Mouse (Mus musculus) urinary bladder, postnatal 4 days (tissue): Measurements from ENCODE around the gene Angptl8.

Experiments used
- DNase-seq, 2 experiments: peaks; one replicate each; pipeline ENCODE4 v3.0.0; 2021 to 2022; ENCODE audit warnings: low spot score in 2 of 2

Angptl8 gene

DNA sequence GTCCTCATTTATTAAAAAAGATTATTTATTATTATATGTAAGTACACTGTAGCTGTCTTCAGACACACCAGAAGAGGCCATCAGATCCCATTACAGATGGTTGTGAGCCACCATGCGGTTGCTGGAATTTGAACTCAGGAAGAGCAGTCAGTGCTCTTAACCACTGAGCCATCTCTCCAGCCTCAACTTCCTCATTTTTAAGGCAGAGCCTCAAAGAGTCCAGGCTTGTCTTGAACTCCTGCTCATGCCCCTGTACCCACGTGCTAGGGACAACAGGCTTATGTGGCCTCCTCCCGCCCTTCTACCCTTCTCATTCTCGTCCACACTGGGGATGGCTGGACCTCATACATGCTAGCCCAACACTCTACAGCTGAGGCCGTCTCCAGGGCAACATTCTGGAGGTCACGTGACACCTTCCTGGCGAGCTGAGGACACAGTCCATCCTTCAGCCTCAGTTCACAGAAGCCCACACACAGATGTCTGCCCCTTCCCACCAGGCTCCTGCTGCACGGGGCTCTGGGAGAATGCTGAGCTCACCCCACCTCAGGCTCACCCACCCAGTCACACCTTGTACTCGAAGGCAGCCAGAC, 18.5 kb upstream of the Angptl8 start:
- no peak for DNase-seq

DNA sequence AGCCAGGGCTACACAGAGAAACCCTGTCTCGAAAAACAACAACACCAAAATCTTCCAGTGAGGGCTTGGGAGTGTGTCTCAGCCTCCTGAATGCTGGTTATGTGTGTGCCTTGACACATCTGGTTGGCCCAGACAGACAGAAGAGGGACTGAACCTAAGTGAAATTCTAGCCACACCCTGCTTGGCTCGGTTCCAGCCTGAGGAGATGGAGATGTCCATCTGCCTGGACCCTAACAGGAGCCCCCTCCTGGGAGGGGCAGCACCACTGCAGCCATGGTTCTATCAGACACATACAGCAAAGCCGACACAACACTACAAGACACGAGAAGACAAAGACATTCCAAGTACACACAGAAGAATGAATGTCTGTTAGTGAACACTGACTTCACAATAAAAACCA, 17.2 kb upstream of the Angptl8 start:
- no peak for DNase-seq

DNA sequence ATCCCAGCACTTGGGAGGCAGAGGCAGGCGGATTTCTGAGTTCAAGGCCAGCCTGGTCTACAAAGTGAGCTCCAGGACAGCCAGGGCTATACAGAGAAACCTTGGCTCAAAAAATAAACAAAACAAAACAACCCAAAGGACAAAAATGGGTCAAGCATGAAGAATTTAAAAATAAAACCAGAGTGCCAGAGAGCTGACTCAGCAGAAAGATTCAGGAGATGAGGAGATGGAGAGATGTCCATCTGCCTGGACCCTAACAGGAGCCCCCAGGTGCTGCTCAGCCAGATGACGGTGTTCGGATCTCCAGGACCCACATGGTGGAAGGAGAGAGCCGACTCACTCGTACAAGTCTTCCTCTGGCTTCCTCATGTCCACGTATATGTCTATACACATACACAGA, 16.7 kb upstream of the Angptl8 start:
- DNase-seq = no peak

DNA sequence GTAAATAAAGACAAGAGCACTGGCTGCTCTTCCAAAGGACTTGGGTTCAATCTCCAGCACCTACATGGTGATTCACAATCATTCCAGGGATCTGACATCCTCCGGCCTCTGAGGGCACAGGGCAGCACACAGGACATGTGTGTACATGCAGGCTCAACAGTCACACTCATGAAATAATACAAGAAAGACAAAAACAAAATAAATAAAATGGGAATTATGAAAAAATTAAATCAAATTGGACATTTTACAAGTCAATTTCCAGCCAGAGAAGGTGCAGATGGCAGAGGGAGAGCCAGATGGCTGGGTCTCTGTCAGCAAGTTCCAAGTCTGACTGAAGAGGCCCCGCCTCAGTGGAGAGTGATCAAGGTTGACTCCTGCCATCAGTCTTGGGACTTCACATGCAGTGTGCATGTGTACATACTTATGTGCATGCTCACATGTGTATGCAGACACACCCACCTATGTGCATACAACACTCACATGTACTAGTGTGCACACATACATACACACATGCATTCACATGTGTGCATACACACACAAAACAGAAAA, 16.1 kb upstream of the Angptl8 start:
- no peak for DNase-seq

DNA sequence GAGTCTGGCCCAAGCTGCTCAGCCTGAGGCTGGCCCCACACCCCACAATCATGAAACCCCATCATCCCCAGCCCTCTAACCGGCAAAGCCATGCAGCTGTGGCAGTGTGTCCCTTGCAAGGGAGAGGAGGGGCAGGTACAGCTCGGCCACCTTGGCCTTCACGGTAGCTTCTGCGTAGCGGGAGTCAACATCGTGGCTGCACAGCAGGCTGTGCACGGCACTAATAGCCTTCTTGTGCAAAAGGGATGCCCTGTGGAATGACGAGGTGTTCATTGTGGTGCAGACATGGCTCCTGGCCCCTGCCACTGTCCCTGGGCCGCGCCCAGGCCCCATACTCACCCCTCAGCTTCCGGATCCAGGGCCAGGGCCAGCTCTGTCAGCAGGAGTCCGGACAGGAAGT, 15.1 kb upstream of the Angptl8 start:
- no peak for DNase-seq

DNA sequence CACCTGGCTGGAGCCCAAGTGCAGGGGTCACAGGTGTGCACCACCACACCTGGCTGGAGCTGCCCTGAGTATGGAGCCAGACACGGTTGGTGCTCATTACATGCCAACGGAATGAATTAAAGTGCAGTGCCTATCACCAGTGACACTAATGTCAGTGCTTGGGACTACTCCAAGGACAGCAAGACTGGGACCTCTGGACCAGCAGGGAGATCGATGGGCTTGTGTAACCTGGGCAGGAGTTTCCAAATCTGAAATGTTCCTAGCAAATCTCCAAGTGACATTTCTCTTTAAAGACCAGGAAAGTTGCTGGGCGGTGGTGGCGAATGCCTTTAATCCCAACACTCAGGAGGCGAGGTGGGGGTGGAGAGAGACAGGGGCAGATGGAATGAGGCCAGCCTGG, 12.6 kb upstream of the Angptl8 start:
- DNase-seq = no peak

DNA sequence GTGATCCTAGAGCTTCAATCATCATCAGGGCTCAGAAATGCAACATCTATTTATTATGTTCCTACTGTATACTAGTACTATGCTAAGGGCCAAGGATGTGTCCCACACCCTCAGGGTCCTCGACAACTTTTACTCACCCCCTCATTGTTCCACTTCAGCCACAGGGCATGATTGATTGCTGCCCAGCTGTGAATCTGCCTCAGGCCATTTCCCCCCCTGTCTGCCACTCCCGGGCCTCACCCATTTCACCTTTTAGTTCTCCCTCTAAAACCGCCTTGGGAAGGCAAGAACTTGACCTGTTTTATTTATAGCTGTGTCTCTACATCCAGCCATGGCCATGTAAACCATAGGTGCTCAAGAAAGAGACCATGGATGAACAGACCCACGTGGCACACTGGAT, 11.4 kb upstream of the Angptl8 start:
- no peak for DNase-seq

DNA sequence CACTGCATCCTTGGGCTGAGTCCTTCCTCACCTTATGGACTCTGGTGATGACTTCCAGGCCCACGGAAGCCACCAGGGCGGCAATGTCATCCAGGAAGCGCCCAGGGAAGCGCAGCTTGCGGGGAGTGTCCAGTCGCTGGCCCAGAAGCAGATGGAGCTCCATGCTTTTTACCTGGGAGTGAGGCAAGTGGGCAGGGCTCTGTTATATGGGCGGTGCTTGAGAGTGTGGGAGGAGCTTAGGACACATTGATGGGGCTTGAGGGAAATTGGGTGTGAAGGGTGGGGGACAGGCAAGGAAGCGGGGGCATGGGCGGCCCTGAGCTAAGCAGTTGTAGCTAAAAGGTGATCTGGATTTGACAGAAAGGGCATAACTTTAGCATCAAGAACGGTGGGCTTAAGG, 10.9 kb upstream of the Angptl8 start:
- DNase-seq = no peak

DNA sequence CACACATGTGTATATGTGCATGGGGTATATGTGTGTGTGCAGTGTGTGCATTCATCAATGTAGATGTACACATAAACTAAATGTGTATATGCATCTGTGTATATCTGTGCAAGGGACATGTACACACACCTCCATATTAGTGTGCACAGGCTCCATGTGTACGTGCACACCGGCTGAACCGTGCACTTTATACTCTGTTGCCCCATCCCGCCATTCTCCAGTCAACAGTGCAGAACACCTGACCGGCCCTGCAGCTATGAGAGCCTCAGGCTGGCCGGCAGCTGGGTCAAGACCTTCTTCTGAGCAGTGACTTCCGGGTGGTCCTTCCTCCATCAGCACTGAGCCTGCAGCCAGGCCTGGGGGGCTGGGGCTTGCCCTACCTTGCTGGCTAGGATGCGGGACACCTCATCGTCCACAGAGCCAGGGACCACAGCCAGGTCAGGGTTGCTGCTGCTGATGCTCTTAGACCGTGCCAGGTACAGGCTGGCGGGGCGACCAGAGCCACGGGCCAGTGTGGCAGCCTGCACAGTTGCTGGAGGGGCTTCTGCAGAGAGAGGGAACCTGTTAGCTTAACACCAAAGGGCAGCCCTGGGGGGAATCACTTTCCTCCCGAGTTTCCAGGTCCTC, 5.4 kb upstream of the Angptl8 start:
- no peak for DNase-seq

DNA sequence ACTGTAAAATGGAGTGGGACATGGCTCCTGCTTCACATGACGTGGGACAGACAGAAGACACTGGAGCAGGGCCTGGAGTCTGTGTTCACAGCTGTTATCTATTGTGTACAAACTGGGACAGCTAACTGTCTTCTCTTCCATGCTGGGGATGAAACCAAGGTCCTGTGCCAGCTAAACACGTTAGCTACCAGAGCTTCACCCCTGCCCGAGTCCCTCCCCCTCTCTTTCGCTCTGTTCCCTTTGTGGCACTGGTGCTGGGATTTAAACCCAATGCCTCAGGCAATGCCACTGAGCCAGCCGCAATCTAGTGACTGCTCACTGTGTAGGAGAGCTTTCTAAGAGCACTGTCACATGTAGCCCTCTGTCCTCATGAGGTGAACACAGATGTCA, 4.9 kb upstream of the Angptl8 start:
- no peak for DNase-seq

DNA sequence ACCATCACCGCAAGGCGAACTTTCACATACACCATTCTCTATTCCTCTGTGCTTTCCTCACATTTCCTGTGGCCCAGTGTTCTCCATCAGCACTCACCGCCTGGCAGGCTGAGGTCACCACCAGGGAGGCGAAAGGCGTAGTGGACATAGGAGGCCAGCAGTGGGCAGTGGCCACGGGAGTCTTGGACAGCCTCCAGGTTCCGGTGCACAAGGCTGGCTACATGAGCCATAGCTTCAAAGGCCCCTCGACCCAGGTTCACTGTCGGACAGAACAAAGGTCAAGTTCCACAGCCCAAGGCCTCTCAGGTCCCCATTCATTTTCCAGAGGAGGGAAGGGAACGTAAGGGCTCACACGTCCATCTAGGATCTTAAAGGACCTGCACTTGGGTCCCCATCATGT, 4.4 kb upstream of the Angptl8 start:
- no peak for DNase-seq

DNA sequence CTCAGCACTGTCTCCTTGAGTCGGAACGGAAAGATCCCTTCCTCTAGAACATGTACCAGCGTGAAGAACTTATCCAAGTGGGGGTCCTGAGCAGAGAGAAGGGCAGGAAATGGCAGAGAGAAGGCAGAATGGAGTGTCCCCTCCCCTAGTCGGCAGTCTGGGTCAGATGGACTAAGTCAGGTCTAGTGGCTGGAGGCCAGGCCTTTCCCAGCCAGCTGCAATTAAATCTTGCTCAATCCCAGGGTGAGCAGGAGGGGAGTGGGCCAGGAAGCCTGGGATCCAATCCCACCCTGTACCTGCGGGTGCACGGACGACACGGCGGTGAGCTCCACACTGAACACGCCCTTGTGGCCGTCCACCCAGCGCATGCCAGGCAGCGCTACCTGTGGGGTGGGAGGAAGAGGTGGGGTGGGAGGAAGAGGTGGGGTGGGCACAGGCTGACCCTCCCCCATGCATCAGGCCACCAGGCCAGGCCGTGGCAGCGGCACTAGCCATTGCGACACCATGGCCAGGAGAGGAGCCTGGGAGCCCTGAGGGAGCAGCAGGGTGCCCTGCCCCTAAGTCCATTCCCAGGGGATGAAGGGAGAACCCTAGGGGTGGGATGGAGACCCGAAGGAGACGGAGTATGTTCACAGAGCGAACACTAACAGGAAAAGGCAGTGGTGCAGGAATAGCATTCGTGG, 3.6 kb upstream of the Angptl8 start:
- no peak for DNase-seq

DNA sequence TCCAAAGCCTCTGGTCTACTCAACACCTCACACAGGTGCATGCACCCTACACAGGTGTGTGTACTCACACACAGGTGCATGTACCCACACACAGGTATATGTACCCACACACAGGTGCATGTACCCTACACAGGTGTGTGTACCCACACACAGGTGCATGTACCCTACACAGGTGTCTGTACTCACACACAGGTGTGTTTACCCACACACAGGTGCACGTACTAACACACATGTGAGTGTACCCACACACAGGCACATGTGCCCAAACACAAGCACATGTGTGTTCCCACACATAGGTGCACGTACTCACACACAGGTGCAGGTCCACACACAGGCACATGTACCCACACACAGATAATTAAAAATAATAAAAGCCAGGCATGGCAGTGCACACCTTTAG, 2.4 kb downstream of the Angptl8 start:
- no peak for DNase-seq

DNA sequence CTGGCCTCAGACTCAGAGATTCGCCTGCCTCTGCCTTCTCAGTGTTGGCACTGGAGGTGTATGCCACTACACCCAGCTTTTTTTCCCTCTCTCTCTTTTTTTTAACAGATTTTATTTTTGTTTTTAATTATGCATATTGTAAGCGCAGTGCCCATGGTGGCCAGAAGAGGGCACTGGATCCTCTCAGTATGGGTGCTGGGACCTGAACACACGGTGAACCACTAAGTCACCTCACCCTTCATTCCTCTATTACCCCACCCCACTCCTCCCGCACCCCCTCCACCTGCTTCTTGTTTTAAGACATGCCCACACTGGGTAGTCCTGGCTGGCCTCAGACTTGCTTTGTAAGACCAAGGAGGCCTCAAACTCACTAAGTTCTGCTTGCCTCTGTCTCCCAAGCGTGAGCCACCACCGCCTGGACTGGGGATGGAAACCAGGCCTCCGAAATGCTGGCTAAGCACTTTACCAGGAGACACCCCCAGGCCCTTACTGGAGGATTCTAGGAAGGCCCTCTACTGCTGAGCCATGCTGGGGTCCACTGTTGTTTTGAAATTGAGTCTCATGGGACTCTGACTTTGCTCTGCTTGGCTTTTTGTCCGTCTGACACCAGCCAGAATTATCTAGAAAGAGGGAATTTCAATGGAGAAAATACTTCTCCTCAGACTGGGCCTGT, 4.9 kb downstream of the Angptl8 start:
- DNase-seq = no peak

DNA sequence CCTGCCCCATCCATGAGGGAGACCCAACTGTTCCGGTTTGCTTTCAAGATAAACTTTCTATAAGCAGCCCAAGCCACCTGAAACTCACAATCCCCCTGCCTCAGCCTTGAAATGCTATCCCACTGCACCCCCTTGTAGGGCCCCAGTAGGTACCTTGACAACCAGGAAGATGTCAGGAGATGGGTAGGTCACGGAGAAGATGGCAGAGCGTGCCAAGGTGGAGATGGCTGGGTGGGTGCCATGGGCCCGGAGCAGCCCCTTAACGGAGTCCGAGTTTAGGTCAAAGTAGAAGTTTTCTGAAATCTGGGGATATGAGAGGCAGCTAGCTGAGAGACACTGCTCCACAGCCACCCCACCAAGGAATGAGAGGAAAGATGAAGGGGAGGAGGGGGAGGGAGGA, 6.0 kb downstream of the Angptl8 start:
- no peak for DNase-seq

DNA sequence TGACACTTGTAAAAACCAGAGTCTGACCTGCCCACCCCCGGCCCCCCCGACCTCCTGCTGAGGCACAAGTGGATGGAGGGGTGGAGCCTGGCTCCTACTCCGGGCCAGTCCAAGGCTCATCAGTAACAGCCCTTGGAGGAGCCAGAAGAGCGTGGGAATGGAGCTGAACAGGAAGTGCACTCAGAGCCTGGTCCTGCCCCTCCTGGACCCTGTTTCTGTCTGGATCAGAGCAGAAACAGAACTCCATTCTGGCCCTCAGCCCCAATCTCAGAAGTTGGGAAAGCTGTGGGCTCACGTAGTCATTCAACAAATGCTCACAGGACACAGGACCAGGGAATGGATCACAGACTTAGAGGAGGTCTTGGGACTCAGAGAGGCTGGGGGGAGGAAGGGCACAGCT, 7.1 kb downstream of the Angptl8 start:
- no peak for DNase-seq

DNA sequence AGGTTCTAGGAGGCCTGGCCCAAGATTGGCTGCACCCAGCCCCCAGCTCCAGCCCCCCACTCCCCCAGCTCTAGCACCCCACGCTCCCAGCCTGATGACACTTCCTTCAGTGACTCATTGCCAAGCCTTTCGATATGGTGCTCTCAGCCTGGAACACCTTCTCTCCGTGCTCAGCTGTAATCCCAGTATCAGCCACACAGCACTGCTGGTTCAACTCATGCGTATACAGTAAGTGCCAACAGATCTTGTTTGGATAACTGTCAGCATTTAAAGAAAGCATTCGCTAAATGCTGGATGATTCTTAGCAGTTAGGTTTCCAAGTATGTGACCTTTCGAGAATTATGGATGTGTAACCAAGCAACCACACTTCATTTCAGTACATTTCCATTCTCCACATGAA, 7.8 kb downstream of the Angptl8 start:
- no peak for DNase-seq

DNA sequence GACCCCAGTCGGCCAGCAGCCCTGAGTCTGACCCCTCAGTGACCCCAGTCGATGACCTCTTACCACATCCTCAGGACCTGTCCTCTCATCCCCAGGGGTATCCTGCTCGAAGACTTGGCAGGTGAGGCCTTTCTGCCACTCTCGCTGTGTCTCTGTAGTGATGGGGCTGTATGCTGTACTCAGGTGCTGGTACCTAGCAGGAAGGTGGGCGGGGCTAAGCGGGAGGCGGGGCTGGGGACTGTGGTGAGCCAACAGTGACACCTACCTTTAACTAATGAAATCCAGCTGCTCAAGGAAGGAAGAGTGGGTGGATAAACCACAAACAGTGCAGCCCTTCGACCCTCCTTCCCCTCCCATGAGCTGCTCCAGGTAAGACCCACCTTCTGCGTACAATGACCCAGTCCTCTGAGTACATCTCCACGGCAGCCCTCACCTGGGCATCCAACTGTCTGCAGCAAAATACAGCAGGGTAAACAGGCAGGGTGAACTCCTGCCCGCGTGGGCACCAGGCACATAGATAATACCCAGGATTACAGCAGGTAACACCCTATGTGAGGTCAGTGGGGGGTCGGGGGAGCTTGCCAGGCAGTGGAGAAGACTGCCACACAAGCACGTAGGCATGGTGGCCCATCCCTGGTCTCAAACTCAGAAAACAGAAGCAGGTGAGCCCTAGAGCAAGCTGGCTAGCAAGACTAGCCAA, 10.2 kb downstream of the Angptl8 start:
- DNase-seq = no peak

DNA sequence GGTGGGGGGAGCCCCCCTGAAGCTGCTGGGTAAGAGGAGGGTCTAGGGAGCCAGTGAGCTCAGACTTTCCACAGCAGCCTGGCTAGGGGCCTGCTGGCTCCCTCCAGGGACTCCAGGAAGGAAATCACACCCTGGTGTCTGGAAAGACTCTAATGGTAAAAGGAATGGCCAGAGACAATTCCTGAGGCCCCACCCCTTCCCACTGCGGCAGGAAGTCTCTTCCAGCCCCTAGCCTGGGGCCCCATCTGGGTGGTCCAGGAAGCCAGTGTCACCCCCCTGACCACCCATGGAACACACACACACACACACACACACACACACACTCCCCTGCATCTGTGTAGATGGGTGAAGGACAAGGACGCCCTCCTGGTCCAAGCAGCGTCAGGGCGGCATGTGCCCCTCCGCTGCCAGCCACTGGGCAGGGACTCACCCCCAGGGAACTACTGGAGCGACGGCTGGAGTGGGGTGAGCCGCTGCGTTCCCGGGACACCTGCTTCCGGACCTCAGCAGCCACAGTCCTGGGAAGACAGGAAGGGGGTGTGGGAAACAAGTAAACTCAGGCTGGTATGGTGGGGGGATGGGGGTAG, 11.5 kb downstream of the Angptl8 start:
- peak in 1 of 2 experiments; percentile 65 for DNase-seq

DNA sequence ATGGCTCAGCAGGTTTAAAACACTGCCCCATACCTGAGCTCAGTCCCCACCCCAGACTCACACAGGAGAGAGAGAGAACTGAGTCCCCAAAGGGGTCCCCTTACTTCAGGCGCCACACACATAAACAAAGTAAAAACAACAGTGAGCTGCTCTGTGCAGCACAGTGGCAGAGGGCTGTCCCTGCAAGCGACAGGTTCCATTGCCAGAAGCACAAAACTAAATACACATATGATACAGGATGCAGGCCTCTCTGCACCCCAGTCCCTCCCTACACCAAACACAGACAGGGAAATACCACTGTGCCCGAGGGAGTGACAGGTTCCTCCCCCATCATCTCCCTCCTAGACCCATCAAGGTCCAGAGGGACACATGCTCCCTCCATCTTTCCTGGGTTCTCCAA, 12.1 kb downstream of the Angptl8 start:
- no peak for DNase-seq

DNA sequence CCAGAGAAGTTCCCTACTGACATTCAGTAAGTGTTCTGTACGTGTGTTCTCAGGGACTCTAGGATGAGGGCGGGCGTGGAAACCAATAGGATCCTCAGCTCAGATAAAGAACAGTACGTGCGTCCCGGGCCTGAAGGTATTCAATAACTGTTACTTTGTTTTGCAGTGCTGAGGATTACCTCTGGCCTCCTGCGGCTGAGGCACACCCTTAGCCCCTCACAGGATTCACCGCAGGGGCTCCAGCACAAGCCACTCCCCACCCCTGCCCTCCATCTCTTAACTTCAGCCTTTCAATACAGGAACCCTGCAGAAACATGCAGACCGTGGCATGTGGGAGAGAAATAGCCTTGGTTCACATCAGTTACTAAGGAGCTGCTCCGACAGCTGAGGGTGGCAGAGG, 12.6 kb downstream of the Angptl8 start:
- DNase-seq = no peak
